Mouse (Mus musculus) liver, adult 2 months (tissue): ENCODE data around the gene Fbrsl1. TPM values are rescaled to one million over a fixed set of nuclear protein-coding genes. Genes with fewer than 3 reads are reported as not detected.

Source experiments
- DNase-seq: peaks from one replicate; pipeline ENCODE4 v3.0.0-alpha.2; 2011; ENCODE audit warnings: low read depth, low spot score; ENCODE audit errors: extremely low read depth
- H3K27ac ChIP-seq: fragments of 200-500 bp; replicated peaks from 2 replicates; pipeline ENCODE4 v1.5.1; 2012; ENCODE audit warnings: low read depth, mild to moderate bottlenecking, control low read depth, inconsistent platforms, low read length; ENCODE audit not compliant: insufficient read depth
- H3K27me3 ChIP-seq: fragments of 200-500 bp; 2 replicates; pipeline ENCODE4 v1.6.1; 2012; ENCODE audit warnings: mild to moderate bottlenecking, moderate library complexity, low read length, inconsistent platforms; ENCODE audit not compliant: control insufficient read depth, insufficient read depth
- H3K36me3 ChIP-seq: fragments of 200-500 bp; 2 replicates; pipeline ENCODE4 v1.6.1; 2012; ENCODE audit warnings: low read length, inconsistent platforms; ENCODE audit not compliant: control insufficient read depth, insufficient read depth
- H3K4me1 ChIP-seq: fragments of 200-500 bp; 2 replicates; pipeline ENCODE4 v1.6.1; 2011; ENCODE audit warnings: low read length; ENCODE audit not compliant: control insufficient read depth, insufficient read depth
- H3K4me3 ChIP-seq: fragments of 200-500 bp; 2 replicates; pipeline ENCODE4 v1.5.1; 2011; ENCODE audit warnings: low read depth, mild to moderate bottlenecking, control low read depth, low read length, moderate library complexity; ENCODE audit not compliant: insufficient read depth
- H3K79me2 ChIP-seq: fragments of 200-500 bp; 2 replicates; pipeline ENCODE4 v1.6.1; 2012; ENCODE audit warnings: inconsistent platforms, mild to moderate bottlenecking, low read length, moderate library complexity; ENCODE audit not compliant: control insufficient read depth, insufficient read depth
- H3K9ac ChIP-seq: fragments of 200-500 bp; 2 replicates; pipeline ENCODE4 v1.6.1; 2012; ENCODE audit warnings: low read depth, mild to moderate bottlenecking, control low read depth, inconsistent platforms, low read length
- CTCF ChIP-seq: fragments of 200-500 bp; IDR thresholded peaks from 2 replicates; pipeline ENCODE4 v1.5.1; 2011; ENCODE audit warnings: low read depth, low read length, control low read depth
- POLR2A ChIP-seq: fragments of 200-500 bp; IDR thresholded peaks from 2 replicates; pipeline ENCODE4 v1.6.1; 2011; ENCODE audit warnings: low read length, control low read depth; ENCODE audit not compliant: insufficient read depth; ENCODE audit errors: extremely low read depth
- WGBS: fragments of 180-500 bp; shearing (Covaris S2); methylation state at CpG from one replicate; pipeline ENCODE4 v1.1.7; 2018; 5-methylcytosine and 5-hydroxymethylcytosine counted together
- polyA plus RNA-seq: library from polyadenylated mRNA; depleted of rRNA; stranded (reverse); fragments of >200 nt; gene quantifications from 2 replicates; pipeline ENCODE4 v1.2.3, GENCODE M21; 2012
- total RNA-seq: library from RNA; depleted of rRNA; stranded (reverse); fragments of >200 nt; gene quantifications from 2 replicates; pipeline ENCODE4 v1.2.3, GENCODE M21; 2014

Gene Fbrsl1
- total and polyA plus RNA-seq, 2 experiments = 4.9 to 29.8 TPM

DNA sequence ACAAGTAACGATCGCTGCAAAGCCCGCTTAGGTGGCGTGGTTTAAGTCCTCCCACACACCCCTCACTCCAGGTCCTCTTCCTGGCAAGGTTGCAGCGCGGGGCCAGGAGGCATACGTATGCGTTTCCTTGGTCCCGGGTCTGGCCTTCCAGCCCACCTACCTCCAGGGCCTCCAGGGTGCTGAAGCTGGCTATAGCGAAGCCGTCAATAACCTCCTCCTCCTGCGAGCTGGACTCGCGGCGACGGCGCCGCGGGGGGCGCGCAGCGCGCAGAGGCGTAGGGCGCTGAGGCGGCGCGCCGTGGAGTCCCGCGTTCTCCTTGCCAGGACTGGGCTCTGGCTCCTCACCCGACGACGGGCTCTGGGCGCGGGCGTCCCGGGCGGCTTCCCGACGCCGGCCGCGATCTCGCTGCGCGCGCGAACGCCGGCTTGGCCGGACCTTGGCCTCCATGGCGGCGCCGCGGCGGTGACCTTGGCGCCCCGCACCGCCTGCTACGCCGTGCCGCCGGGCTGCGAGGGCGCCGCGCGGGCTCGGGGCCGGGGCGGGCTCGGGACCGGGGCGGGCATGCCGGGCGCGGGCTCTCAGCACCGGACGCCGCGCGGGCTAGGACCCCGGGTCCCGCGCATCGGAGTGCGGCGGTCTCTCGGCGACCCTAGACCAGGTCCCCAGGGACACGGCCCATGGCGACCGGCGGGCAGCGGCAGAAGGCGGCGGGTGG, 425 bp downstream of the Fbrsl1 start:
- peak overlapping the region; percentile 55 for H3K27ac ChIP-seq

DNA sequence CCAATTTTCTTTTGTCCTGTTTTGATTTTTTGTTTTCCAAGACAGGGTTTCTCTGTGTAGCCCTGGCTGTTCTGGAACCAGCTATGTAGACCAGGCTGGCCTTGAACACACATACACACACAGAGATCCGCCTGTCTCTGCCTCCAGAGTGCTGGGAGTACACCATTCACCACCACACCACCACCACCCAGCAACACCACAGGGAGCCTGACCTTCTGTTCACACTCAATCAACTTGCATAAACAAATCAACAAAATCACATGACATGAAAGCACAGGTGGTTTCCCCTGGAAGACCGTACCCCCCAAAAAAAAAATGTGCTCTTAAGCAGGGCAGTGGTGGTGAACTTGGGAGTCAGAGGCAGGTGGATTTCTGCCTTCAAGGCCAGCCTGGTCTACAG, 3.8 kb downstream of the Fbrsl1 start:
- Histone ChIP-seq H3K36me3 (no peaks in the 10 kb centered on the region), H3K27me3 (no peaks in the 10 kb centered on the region), H3K4me3 (no peak overlapping the region), H3K27ac (no peak overlapping the region), H3K79me2 (peaks cover 77% of the 10 kb centered on the region), H3K4me1 (peaks cover 44% of the 10 kb centered on the region), H3K9ac (no peak overlapping the region)
- WGBS = 82% methylated on average over 2 of the region's 2 CpGs
- TF ChIP-seq CTCF (no peak), POLR2A (no peak)
- no peak for DNase-seq

More for the DNA sequence above, 425 bp downstream of the Fbrsl1 start:
- peak overlapping the region; percentile 93 for H3K9ac ChIP-seq
- no peaks in the 10 kb centered on the region for H3K27me3 ChIP-seq
- H3K4me1 ChIP-seq = peaks cover 28% of the 10 kb centered on the region
- TF ChIP-seq CTCF = no peak
- no peak for TF ChIP-seq POLR2A
- under 1% methylated on average over 97 of the region's 98 CpGs for WGBS
- peaks cover 48% of the 10 kb centered on the region for H3K79me2 ChIP-seq
- peak overlapping the region; percentile 99 for H3K4me3 ChIP-seq
- no peaks in the 10 kb centered on the region for H3K36me3 ChIP-seq
- DNase-seq = peak; percentile 32

DNA sequence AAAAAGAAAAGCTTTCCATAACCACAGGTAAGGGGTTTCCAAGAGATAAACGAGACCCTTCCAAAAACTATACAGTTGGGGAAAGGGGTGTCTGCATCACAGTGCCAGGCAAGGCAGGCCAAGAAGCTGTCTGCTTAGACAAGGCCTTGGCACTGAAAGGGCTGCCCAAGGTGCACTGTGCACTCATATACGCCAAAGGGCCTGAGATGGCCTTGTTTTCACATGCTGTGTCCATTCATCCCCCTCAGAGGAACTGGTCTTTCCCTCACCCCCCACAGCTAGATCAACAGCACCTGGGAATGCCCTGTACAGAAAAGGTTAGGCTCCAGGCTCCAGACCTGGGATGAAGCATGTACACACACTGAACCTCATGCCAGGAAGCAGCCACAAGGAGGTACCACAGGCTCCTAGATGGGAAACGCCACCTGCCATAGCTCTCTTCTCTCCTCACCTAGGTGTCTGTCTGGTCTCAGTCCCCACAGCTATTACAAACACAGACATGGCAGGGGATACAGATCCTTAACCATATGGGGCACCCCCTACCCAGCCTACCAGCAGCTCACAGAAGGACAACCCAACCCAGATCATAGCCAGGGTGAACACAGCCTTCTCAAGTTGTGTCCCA, 5.2 kb downstream of the Fbrsl1 start:
- Histone ChIP-seq H3K9ac (no peak overlapping the region), H3K79me2 (peaks cover 91% of the 10 kb centered on the region), H3K27ac (no peak overlapping the region), H3K4me1 (peaks cover 55% of the 10 kb centered on the region), H3K4me3 (no peak overlapping the region), H3K27me3 (no peaks in the 10 kb centered on the region), H3K36me3 (no peaks in the 10 kb centered on the region)
- TF ChIP-seq POLR2A (no peak), CTCF (no peak)
- WGBS = 83% methylated on average over 3 of the region's 3 CpGs
- no peak for DNase-seq

DNA sequence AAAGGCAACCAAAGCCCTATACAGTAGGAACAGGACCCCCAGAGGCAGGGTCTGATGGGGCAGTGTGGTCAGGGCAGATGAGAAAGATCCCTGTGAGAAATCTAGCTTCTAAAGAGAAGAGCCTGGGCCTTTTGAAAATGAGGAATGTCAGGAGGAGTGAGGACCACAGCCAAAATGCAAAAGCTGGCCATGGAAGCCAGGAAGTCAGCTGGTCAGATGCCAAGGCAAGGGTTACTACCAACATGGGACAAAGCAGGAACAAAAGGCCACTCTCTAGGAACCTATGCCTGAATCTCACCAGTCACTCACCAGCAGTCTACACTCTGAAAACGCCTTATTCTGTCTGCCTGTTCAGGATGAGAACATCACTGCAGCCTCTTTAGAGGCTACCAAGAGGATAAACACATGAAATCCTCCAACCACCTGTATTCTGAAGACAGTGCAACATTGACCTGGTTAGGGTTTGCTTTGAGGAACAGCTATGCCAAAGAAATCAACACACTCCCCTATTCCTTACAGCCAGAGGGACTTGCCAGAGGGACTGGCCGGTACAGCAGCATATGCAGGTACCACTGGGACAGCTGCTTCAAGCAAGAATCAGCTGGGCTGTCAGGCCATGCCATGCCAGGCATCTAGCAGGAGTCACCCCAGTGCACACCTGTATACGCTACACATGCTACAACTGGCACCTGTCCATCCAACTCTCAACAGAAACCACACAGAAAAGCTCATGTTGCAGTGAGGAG, 8.6 kb downstream of the Fbrsl1 start:
- no peak overlapping the region for H3K27ac ChIP-seq
- no peaks in the 10 kb centered on the region for H3K36me3 ChIP-seq
- H3K9ac ChIP-seq = no peak overlapping the region
- H3K4me1 ChIP-seq = peaks cover 40% of the 10 kb centered on the region
- DNase-seq = peak; percentile 77
- WGBS = 48% methylated on average over 3 of the region's 3 CpGs
- no peak overlapping the region for H3K4me3 ChIP-seq
- peaks cover 78% of the 10 kb centered on the region for H3K79me2 ChIP-seq
- no peak for TF ChIP-seq POLR2A
- TF ChIP-seq CTCF = no peak
- no peaks in the 10 kb centered on the region for H3K27me3 ChIP-seq

DNA sequence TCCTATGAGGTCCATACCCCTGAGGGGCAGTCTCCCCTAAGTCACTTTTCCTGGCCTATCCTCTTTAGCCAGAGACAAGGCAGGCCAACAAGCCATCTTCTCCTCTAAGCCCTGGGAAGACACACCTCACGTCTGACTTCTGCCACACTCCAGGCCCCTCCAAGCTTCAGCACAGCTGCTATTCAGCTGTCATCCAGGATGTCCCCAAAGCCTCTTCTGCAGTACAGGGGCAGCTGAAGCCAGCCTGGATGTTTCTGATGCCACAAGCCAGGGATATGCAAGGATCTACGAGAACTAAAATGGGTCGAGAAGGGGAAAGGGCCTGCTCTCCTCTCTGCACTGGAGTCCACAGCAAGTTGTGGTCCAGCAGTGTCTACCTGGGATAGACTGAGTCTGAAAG, 9.7 kb downstream of the Fbrsl1 start:
- no peak for DNase-seq
- WGBS = 82% methylated on average over 3 of the region's 3 CpGs
- Histone ChIP-seq H3K4me1 (peaks cover 35% of the 10 kb centered on the region), H3K36me3 (no peaks in the 10 kb centered on the region), H3K4me3 (no peak overlapping the region), H3K79me2 (peaks cover 69% of the 10 kb centered on the region), H3K27ac (no peak overlapping the region), H3K27me3 (no peaks in the 10 kb centered on the region), H3K9ac (no peak overlapping the region)
- no peak for TF ChIP-seq CTCF
- TF ChIP-seq POLR2A = no peak
